Mouse (Mus musculus) layer of hippocampus, adult 9-11 months (tissue): ENCODE data around the gene Peg10.

Source experiments
- DNase-seq: peaks from one replicate; pipeline ENCODE4 v3.0.0; 2022

Peg10 gene

DNA sequence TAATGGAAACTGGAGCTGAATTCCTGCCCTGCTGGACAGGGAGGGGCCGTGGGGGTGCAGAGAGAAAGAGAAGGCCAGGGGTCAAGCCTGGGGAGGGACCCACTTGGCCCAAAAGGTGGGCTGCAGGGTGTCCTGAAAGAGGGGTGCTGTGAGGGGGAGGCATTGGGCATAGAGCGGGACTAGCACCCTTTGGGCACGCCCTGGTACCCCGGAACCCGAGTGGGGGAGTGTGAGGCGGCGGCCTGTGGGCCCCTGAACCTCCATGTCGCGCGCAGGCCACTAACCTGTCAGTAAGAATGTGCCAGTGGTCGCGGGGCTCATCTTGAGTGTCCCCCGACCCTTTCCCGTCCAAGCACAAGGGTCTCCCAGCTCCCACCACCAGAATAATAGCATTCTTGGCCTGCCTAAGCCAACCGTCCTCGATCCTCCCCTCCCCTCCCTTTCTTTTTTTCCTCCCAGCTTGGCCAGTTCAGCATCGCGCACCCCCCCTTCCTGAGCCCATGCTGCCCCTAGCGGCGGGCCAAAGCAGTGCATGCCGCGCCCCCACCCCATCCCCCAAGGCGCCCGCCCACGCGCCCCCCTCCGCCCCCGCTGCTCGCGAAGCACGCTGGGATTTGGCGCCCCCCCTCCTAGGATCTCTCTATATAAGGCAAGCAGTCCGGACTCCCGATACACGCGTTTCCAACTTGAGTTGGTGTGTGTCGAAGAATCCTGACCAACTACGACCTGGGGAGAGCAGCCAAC lies at the start of gene Peg10, which contains the start of gene Sgce:
Gene Peg10, plus strand, starts transcription at position 611 of the 744 bp plus-strand sequence.
Gene Sgce, minus strand, starts transcription at position 512 of the 744 bp plus-strand sequence.
- peak; percentile 60 for DNase-seq

DNA sequence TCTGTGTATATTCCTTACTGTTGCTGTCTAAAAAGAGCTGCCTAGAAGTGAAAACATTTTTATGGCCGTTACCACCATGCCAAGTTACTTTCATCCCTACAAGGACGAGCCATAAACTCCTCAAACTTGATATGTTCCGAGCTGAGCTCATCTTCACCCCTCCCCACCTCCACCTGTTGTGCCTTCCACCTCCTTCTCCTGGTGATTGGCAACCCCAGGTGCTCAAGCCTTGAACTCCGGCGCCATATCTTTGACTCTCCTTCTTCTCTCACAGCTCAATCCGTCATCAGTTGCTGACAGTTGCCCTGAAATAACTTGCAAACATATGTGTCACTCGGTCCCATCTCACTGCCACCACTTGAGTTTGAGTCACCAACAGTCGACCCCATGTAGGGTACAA lies 45.5 kb upstream of the Peg10 start:
- no peak for DNase-seq

DNA sequence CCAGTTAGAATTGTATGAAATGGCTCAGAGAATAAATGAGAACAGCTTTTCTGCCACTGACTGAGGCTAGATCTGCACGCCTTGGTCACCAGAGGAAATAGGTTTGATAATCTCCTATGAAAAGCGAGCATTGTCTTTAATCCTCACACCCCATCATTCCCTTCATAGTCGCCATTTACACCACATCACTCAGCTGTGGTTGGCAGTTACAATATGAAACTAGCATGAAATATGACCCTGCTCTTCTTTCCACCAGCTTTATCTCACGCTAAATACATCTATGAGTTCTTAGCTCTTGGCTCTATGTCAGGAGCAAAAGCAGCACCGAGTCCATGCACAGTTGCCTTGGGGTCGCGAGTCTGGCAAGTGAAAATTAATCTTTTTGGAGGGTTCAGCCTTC lies 43.2 kb upstream of the Peg10 start:
- DNase-seq = no peak

DNA sequence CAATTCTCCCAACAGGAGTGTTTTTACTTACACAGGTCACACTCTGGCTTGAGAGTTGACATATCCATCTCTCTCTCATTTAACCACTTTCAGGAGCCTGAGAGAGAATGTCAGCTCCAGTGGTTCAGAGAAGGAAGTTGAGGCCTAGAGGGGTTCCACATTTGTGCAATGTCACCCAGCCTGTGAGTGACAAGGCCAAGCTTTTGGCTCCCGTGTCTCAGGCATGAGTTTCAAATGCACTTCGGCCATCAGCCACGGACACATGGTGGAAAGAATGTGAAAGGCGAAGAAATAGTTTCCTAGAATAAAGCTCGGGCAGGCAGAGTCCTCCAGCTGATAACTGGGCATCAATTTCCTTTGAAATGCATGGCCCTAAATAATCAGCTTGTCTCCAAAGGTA lies 40.7 kb upstream of the Peg10 start:
- no peak for DNase-seq

DNA sequence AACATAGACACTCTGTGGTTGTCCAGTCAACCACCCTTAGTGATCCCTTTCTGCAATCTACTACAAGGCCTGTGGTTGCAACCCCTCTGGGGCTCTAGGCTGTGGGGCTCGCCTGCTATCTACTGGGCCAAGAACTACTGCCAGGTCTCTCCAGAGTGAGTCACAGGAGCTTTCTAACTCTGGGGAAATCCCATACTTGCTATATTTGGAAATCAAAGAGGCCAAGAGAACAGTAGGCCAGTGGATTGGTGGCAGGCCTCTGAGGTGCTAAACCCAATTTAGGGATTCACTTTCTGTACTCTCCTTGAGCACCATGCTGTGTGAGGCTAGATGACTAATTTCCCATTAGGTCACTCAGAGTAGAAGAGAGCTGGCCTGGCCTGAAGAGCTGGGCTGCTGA lies 38.1 kb upstream of the Peg10 start:
- no peak for DNase-seq

DNA sequence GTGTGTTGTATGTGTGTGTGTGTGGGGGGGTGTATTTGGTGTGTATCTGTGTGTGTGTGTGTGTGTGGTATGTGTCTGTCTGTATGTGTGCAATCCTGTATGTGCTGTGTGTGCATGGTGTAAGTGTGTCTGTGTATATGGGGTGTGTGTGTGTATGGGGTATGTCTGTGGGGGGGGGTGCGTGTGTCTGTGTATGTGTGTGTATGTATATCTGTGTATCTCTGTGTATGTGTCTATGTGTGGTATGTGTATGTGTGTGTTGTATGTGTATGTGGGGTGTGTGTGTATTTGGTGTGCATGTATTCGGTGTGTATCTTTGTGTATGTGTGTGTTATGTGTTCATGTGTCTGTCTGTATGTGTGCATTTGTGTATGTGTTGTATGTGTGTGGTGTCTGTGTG lies 30.9 kb upstream of the Peg10 start:
- DNase-seq = no peak

DNA sequence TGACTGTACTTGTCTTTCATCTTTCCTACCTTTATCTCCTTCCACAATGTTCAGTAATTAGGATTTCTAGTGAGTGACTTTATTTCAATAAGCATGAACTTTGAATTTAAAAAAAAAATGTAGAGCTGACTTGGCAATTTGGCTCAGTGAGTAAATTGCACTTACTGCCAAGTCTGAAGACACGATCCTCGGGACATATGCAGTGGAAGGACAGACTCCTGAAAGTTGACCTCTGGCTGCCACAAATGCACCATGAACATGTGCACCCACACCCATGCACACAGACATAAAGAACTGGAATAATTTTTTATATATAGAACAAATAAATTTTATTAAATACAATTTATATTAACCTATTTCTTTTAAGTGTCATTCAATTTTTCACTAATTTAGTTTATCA lies 29.8 kb upstream of the Peg10 start:
- DNase-seq = no peak

DNA sequence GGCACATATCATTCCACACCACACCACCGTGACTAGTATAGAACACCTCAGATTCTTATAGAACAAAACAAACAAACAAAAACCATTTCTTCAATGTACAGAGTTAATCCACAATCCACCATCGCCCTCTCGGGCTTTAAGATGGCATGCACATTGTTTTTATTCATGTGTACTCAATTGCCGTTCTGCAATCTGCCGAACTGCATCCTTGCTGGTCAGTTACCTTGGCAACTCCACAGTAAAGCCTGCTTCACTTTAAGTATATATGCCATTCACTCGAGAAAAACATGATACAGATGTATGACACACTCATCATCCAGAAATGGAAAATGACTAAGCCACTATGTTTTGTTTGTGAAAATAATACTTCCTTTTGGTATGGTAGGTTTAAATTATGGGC lies 25.0 kb upstream of the Peg10 start:
- no peak for DNase-seq

DNA sequence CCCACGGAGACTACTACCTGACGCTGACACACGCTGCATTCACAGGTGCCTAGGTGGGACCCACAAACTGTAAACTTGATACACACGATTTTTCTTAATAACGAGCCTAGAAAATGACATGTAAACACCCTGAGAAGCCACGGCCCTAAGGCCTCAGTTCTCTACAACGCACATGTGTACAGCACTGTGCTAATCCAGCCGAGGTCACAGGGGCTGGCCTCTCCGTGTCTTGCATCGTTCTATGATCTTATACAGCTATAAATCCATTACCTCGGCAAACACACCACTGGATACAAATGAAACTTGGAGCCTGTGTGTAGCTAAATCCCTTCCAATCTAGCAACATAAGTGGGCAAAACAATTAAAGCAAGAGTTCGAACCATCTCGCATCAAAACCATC lies 24.4 kb upstream of the Peg10 start:
- no peak for DNase-seq

DNA sequence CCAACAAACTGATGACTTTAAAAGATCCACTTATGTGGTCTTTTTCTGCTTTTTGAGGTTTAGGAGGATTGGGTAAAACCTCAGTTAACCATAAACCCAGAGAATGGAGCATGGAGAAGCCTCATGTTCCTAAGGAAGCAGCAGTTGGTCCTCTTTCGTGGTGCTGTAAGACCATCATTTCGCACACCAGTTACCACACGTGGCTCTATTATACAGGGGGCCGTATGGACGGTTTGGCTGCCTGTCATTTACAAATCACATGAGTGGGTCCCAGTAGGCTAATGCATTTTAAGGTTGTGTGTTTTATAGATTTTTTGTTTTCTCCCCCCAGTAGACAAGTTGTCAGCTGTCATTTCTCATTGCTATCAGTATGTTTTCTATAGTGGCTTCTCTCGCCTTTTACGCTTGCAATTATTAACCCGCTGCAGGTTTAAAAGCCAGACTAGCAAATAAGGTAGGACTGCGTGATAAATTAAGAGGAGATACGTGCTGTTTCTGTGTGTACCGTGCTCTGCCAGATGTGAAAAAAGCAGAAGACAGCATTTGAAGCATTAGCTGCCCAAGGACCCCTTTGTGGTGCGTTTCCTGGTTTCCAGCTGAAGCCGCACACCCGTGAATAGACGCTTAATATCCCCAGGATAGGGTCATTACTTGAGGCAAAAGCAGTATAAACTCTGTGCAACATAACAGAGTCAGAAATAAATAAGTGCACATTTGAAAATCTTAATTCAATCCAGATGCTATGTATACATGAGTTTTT lies 22.9 kb upstream of the Peg10 start:
- DNase-seq = no peak

DNA sequence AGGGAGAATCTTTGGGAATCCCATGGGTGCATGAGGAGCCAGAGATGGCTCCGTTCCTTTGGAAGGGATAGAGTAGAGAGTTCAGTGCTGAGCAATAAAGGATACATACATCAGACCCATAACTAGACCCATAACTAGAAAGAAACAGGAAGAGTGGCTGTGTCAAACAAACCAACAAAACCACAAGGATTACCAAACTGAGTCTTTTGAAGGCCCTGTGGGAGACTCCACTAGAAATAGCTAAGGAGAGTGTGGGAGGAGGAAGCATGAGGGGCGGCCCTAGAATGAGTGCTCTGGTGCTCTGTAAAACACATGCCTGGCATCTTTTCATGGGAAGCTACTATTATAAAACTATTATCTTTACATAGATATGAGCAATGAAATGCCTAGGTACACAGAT lies 18.8 kb upstream of the Peg10 start:
- no peak for DNase-seq

DNA sequence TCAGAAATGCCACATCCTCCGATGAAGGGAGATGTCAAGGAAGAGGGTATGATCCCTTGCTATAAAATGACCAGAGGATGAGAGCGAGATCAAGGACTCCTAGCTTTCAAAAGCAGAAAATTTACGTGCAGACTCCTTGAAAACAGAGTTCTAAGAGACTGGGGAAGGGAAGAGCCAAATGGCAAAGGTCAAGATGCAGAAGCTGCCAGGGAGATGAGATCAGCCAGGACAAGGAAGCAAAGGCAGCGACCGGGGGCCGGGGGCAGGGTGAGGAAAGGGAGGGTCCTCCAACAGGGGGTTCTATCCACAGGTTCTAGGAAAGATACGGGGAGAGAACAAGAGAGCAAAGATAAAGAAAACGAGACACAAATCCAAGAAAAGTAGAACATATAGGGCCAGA lies 15.4 kb upstream of the Peg10 start:
- no peak for DNase-seq

DNA sequence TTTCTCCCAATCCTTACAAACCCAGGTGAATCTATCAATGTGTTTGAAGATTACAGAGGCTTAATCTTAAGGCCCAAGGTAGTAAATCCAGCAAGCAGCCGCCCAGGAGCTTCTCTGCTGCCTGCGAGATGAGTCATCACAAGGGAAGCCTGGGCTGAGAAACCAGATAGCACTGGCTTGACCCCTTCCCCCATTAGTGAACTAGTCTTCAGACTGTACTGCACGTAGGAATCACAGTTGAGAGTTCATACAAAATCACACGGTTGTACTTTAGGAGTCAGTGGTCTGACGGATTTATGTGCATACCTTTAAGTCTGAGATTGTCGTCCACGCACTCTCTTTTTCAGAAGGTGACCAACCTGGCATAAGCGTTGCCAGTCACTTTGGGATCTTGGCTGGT lies 13.9 kb upstream of the Peg10 start:
- no peak for DNase-seq

DNA sequence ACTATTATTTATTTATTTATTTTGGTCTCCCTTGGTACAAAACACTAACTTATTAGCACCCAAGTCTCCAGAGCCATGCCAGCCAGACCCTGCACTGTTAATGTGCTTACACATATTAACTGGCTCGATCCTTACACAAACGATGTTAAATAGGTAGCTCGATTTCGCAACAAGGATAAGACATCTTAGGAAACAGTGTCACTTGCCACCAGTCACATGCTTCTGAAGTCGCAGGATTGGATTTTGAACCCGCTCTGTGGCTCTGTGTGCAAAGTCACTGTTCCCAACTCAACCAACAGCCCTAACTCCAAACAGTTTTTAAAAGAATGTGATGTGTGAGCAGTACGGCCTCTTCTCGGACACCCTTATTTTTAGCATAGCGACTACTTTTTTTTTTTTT lies 10.7 kb upstream of the Peg10 start:
- DNase-seq = no peak

DNA sequence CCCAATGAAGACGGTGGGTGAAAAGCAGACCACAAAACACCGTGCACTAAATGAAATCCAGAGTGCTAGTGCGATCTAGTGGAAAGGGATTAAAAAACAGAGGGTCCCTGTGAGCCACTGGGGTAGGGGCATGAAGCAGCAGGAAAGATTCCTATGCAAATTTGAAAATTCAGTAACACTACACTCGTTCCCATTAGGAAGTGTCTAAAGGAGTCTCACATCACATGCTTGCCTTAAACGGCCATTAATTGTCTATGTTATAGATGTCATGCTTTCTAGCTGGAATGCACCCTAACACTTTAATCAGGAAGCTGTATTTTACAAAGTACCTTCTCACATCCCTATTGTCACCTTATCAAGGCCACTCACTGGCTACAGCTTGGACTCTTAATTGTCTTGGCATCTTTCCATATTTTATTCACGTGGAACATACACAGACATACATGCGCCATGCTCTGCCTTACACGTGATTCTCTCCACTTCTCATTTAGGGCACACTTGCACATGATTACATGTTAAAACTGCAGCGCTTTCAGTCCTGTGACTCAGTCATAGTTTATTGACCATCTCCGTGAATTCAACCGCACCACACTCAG lies 9.0 kb upstream of the Peg10 start:
- no peak for DNase-seq

DNA sequence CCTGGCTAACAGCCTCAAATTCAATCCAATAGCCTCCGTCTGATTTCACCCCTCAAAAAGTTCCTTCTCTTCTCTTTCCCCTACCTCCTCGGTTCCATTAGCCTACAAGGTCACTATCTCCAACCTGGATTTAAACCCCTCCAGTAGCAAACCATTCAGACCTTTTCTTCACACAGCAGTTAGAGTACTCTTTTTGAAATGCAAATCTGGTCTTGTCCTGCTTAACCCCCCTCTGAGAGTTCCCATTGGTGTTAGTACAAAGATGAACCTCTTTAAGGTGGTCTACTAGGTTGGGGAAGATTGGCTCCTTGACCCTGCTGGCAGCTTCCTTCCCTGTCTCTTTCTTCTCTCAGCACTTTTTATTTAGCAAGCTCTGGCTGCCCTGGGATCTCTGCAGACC lies 8.4 kb upstream of the Peg10 start:
- DNase-seq = no peak

DNA sequence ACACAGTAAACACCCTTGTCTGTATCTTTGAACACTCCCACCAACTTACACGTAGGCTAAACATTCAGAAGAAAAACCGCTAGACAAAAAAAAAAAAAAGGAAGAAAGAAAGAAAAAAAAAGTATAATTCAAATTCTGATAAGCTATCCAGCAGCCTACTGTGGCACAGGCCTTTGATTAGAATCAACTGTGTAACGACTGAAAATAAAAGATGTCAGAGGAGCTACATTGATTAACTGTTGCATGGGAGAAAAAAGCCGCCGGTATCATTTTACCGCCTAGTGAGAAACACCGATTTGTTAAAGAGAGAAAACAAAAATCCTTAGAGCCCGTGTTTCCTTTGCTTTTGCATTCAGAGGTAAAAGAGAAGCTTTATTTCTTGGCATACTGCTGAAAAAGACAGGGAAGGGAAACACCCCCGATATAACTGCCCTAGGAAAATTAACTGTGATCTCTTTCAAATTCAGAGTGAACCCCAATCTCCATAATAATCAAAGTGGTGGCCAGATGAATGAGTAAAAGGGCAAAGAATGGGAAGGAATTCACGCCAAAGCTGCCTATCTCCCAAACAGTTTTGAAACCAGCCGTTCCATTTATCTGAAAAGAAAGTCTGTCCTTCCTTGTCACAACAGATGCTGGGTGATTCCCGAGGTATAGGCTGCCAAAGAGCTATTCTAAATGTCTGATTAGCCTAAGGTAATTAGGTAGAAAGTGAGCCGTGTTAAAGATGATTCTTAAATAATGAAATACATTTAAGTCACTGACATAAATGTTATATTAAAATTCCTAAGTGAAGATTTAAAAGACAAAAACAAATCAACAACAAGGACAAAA lies 7.4 kb upstream of the Peg10 start:
- DNase-seq = no peak

DNA sequence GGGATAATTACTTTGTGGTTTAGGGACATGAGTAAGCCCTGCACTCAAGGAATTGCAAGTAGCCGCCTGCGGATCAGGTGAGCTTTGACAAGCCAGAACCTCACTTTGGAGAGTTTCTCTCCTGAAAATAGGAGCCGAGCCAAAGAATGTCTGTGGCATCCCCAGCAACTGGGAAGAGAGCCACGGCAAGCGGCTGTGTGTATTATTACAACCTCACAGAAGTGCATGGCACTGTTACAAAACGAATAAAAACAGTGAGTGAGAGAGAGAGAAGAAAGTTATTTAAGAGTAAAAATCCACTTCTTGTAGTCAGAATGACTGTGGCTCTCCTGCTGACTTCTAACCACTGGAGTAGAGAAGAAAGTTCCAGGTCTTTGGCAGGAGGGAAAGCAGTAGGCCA lies 6.6 kb upstream of the Peg10 start:
- DNase-seq = peak; percentile 27

DNA sequence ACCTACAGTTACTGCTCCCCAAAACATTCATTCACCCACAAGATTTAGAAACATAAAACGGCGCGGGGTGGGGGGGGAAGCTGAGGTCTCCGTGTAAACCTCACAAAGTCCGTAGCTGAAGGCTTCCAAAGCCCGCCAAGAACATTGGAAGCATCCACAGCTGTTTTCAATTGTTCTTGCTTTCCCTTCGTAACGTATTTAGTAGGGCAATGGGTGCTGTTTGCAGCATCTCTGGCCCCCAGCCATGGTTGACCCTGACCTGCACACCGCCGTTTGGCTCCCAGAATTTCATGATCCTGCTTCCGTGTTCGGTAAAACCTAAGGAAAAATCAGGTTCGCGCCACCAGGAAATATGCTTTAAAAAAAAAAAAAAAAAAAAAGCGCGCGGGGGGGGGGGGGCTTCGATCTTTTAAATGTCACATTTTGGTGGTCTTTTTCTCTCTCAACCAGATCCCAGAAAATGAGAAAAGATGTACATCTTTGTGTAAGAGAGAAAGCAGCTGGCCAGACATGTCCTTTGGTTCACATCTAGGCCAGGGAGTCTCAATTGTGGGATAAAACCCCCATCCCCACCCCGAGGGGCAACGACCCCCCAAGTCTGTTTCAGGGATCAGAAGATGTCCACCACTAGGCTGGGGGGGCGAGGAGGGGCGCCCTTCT lies 940 bp upstream of the Peg10 start:
- DNase-seq = no peak

DNA sequence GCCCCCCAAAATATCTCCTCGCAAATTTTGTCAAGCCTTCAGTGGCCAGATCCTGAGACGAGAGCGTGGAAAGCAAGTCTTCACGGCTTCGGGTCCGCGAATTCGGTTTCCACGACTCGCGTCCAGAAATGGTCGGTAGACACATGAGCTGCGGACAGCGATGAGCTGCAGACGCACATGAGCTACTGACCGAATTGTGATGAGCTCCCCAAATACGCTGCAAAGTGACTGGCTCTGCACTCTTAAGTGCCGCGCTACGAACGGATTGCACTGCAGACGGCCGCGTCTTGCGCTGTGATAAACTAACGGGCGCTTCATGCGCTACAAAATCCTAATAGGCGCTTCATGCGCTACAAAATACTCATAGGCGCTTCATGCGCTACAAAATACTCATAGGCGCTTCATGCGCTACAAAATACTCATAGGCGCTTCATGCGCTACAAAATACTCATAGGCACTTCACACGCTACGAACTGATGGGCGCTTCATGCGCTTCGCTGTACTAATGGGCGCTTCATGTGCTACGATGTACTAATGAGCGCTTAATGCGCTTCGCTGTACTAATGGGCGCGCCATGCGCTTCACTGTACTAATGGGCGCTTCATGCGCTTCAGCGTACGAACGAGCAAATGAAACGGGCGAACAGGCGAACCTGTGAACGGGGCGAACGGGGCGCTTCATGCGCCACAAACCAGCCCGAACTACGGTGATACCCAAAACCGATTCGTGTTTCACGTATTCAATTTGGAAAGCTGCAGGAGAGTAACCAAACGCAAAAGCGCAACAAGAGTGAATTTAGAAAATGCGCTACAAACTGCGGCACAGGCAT lies 785 bp downstream of the Peg10 start:
- DNase-seq = peak; percentile 45

DNA sequence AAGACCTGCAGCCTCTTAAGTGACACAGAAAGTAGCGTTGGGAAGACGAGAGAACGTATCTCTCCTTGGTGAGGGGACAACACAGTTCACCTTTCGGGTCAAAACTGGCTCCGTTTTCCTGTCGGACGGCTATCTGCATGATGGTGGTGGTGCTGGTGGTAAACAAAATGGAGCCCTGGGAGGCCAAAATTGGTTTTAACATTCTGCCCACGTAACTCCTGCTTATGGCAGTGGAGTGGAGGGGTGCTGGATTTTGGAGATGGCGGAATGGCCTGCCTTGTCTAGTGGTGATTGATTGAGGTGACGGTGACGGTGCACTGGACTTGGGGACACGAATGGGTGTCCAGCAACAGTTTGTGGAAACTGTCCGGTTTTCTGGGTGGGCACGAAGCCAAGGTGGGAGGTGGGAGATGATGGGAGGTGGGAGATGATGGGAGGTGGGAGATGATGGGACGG lies 1.4 kb downstream of the Peg10 start:
- no peak for DNase-seq

DNA sequence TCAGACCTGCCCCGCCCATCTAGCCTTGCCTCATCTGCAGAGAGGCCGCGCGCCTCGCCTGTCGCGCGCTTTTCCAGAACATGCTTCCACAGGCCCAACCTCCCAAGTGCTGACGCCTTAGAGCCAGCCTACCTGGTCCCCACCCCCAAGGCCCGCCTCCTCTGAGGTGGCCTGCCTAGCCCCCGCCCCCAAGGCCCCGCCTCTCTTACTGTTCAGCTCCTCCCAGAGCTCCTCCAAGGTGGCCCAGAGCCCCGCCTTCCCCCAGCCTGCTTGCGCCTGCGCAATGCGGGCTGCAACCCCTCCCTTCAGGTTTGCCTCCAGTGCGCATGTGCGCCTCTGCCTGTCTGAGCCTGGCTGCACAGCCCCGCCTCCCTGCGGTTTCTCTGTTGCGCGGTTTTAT lies 2.0 kb downstream of the Peg10 start:
- peak; percentile 96 for DNase-seq
